Mouse (Mus musculus) G1E-ER4 (cell line): ENCODE data around the gene Prepl. TPM values are rescaled to one million over a fixed set of nuclear protein-coding genes. Genes with fewer than 3 reads are reported as not detected.

Source experiments
- GATA1 ChIP-seq: IDR thresholded peaks from one replicate; pipeline ENCODE4 v1.8.0; 2012; ENCODE audit warnings: low read length, inconsistent platforms
- polyA plus RNA-seq: library from polyadenylated mRNA; stranded (reverse); fragments of >175 nt; gene quantifications from 2 replicates; pipeline ENCODE4 v1.2.3, GENCODE M21; 2012

The Prepl gene
- polyA plus RNA-seq, result 0.61 and 0.73 TPM in 2 replicates

DNA sequence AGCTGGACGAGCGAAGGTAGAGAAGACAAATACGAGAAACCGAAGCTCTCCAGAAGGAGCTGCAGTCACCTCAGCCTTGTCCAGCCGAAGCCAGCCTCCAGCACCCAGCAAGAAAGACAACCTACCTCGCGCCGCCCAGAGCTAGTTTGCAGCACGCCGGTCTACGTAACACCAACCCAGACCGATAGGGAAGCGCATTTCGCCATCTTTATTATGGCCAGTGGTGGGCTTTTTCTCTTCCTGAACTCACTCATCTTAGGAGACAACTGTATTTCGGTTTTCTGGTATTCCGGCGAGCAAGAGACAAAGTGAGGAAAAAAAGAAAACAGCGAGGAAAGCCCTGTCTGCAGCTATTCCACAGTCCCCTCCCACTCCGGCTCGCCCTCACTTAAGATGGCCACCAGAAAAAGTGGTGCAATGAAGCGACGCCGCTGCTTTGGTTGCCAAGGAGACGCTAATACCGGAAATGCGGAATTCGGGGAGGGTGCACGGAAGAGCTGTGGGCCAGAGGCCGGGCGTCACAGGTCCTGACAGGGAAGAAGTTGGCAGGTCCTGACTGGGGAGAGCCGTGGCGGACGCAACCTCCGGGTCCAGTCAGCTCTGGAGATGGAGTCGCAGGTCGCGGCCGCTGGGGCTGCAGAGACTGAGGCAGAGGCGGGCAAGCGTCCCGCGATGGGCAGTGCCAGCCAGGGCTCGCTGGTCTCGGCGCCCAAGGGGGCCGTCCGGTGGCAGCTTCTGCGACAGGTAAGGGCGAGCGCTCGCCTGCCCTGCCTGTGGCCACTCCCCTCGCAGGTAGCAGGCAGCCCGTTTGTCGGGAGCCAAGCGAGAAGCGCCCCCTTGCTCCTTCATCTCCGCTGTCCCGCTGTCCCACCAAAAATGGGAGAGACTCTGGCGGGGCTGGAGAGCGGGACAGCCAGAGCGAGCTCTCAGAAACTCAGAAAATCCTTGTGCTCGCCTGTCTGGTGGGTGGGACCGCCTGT, at the start of gene Prepl, which contains the start of gene Camkmt:
Prepl (minus strand) TSS at position 122 of the 980 bp plus-strand sequence.
Camkmt (plus strand) TSS at position 433 of the 980 bp plus-strand sequence.
- TF ChIP-seq GATA1, result no peak

DNA sequence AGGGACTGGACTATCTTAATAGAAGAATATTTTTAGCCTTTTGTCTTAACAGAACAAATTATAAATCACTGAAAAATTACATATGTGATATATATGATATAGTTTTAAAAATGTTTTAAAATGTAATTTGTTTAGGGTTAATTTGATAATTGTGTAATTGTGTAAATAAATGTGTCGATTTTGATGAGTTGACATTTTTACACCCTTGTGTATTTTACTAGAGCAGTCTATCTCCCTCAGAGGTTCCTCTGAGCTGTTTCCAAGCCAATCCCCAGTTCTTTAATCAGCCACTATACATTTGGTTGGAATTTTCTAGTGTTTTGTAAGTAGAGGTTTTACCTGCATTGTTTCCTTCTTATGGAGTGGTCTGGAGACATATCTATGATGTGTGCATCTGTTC, 48.4 kb upstream of the Prepl start:
- TF ChIP-seq GATA1, result no peak

DNA sequence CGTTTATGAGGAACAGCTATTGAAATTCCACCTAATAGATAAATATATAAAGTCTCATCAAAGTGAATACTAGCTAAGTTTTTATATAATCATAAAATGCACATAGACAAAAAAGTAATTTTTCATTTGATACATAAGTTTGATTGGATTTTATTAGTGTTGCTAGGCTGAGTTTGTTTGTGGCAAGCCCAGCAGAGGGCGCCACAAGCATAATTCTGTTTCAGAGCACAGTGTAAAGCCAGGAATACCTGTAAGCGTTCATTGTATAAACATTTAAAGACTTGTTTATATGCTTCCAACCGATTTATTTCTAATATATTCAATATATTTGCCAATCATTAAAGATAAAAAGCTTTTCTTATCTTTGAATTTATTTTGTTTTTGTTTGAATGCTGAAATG, 26.6 kb upstream of the Prepl start:
- TF ChIP-seq GATA1, result no peak

DNA sequence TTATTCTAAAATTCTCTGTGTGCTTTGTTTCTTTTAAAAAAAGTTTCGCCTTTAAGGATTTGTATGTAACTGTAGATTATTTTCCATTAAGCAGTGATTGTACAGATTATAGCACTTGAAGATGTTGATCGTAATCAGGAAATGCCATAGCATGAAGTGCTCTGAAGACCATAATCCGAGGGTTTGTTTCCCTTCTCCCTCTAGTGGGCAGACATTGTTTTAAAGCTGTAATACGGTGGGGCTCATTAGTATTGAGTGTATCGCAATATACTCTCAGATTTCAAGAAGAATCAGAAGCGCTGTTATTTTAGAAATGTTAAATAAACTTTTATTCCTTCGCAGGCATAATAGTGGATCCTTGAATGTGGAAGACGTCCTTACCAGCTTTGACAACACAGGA, 23.4 kb upstream of the Prepl start:
- TF ChIP-seq GATA1, result no peak

DNA sequence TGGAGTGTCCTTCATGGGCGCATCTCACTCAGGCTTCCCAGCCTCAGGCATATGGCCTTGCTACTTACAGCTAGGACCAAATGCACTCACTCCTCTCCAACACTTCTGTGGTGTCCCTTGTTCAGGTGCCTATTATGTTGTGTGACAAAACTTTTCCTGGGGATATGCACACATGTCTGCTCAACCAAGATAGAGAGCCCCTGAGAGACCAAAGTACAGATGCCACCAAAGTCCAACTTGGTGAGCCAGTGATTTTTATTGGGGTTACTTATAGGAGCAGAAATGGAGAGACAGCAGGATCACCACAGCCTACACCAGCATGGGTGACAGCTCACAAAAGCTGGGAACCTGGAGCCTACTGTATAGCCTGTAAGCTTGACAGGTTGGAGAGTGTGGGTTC, 20.6 kb upstream of the Prepl start:
- TF ChIP-seq GATA1, result no peak

DNA sequence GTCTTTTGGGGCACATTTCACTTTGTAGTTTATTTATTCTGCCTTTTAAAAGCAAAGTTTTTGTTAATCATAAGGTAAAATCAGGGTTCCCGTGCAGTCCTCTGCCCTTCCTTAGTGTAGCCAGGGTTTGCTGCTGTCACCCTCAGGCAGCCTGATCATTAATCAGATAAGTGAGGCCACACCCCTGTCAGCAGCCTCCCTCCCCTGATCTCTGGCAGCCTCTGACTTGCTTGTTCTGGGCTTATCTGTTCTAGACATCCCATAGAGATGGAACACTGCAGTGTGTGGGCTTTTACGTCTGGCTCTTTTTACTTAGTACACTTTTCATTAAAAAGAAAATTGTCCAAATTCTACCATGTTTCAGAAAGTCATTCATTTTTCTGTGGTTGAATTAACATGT, 13.3 kb upstream of the Prepl start:
- peak; percentile 67 for TF ChIP-seq GATA1

DNA sequence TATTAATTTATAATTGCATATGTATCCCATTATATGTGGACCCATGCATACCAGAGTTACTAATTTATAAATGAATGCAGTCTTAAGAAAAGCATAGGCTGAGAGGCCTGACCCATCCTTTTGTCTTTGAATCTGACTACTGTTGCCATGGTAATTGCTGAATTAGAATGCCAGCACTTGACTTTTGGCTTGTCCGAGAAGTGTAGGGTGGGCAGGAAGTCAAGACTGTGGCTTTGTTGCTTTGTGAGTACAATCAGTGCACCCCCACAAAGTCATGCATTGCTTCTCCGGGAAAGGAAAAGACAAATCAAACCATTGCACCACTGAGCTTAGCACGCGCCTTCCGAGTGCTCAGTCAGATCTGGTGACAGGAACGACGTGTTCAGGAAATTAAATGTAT, 11.7 kb upstream of the Prepl start:
- no peak for TF ChIP-seq GATA1

DNA sequence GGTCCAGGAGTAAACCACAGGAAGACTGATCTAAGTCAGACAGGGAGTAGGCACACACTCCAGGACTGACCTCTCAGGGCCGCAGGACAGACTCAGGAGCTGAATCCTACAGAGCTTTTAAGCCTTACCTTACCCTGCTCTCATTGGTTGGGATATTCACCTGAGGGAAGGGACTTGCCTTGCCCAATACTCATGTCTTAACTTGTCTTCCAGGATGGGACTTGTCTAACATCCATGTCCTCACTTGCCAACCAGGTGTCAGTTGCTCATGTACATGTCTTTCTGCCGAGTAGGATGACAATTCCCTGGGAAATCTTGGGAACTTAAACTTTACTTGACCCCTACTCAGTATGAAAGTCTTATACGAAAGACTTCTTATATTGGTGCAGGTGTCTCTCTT, 10.2 kb upstream of the Prepl start:
- no peak for TF ChIP-seq GATA1

DNA sequence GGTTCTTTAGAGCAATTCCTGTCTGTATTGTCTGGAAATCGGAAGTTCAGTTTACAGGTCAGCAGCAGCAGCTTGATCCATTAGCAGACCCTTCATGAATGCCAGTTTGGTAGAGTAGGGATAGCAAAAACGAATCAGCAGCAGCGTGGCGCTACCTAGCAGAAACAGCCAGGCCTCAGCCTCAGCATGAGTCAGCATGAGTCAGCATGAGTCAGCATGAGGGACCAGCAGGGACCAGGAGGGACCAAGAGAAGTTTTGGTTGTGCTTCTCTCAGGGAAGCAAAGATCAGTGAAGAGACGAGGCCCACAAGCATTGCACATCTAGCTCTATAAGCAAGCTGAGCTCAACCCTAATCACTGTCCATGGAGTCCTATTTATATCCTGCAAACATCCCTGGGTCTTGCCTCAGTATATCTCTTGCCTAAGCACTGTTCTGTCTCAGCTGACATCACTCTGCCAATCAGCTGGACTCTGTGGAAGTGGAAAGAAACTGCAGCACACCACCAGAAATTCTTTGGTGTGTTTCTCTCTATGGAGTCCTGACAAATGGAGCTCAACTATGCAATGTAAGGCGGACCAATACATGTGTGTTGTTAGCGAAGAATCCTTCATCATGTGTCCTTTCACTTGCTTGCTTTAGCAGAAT, 8.8 kb upstream of the Prepl start:
- no peak for TF ChIP-seq GATA1

DNA sequence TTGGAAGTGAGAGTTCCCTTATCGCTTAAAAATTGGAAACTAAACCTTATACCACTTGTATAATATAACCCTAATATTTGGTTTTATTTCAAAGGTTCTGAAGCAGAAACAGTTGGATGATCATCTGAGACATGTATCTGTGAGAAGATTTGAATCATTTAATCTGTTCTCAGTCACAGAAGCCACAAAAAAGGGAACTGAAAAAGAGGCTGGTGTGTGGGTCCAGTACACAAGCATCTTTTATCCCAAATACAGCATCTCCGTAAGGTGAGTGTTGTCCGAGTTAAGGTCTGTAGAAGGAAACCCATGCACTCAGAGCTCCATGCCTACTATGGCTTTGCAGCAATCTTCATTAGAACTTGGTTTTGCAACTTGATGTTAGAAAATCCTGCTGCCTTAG, 6.4 kb upstream of the Prepl start:
- no peak for TF ChIP-seq GATA1

DNA sequence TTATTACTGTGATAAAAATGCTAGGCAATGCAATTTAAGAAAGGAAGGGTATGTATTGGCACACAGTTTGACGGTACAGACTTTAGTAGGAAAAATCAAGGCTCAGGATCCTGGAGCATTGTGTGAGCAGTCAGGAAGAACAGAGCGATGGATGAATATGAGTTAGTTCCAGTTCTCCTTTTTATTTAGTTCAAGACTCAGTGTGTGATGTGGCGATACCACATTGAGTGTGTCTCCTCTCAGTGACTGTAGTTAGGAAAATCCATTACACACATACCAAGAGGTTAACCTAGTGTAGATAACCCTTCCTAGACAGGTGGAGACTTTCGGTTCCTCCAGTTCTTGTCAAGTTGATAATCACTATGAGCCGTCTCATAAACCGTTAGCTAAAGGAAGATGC, 1.7 kb upstream of the Prepl start:
- TF ChIP-seq GATA1, result no peak

DNA sequence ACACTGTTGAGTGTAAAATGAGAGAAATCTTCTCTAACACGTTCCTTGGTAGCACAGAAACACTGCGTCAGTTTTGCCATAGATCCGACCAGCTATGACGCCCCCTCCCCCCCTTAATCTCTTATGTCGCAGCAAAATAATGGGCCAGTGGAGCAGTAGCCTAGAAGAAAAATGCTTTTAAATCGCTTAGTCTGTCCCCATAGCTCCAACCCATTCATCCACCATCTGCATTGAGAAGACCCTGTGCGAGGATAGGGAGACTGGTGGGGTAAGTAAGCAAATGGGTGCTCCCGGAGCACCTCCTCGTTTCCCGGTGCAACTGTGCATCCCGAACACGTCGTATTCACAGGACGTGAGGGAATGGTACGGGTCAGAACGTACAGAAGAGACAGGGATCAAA, 420 bp downstream of the Prepl start:
- no peak for TF ChIP-seq GATA1

DNA sequence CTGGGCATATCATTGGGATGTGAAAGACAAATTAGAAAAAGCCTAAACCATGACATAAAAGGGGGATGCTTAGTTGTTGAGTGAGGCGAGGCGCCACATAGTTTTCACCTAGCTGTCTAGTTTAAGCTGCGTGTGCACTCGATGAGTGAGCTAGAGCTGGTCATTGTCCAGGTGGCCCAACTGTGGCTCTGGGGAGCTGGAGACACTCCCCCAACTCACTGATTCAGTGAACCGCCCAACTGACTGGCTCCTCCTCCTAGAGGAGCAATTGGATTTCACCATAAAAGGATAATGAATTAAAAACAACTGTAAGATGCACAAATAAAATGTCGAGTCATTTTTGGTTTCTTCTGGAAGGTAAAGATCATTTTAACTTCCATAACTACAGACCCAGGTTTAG, 1.0 kb downstream of the Prepl start:
- TF ChIP-seq GATA1, result no peak

DNA sequence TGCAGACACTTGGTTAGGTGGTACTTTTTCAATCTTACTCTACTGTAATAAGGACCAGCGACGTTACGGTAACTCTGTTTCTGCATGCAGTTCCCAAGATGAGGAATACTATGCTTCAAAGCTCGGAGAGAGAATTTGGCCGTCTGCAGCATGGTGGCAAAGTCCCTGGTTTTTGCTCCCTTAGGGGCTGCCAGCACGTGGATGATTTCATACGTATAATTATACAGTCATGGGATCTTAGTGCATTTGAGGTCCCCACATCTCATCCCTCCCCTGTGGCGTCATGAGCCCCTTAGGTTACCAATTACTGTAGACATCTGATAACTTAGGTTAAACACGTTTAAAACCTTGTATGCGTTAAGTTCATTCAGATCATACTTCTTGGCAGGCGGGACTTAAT, 1.6 kb downstream of the Prepl start:
- TF ChIP-seq GATA1, result no peak

DNA sequence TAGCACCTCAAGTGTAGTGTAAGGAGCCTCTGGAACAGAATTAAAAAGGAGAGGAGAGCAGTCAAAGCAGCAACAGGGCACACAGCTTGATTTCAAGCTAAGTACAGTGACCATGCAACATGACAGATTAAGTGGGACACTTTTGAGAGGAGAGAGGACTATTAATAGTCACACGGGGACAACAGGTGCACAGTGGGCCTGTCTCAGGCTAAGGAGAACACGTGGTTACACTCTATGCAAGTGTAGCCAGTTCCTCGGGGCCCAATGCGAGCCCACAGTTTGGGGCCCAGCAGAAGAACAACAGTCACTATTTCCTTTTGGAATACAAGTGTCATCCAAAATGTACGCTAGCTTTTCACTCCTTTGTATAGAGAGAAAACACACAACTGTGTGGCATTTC, 2.5 kb downstream of the Prepl start:
- TF ChIP-seq GATA1, result no peak

DNA sequence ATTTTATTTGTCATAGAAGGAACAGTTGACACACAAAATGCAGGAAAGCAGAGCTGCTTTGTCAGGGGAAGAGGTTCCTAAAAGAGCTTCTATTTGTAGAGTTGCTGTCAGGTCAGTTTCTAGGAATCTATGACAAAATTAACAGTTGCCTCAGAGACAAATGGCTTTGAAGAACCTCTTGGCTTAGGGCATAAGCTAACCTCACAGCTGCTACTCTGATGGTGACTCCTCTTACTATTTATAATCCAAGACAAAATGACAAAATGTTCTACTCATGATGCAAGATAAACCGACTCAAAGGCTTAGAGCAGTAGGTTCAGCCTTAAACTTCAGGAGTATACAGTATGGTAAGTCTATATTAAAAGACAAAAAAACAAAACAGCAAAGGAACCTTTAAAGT, 3.5 kb downstream of the Prepl start:
- no peak for TF ChIP-seq GATA1

DNA sequence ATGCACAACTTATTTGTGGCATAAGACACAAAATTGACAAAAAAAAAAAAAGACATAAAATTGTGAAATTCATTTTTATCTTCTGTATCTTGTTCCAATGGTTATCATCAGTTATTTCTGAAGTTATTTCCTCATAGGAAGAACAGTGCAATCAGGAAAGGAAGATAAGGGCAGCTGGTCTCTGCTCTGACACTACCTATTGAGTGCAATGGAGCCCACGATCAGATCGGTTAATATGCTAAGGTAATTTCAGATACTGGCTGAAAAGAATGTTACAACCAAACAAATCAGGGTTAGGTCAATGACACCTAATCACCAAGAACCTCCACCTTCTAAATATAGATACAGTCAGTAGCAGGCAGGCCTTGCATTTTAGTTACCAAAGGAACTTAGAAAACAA, 4.7 kb downstream of the Prepl start:
- TF ChIP-seq GATA1, result no peak
